Mouse (Mus musculus) intestine, embryonic 15.5 days (tissue): ENCODE measurements around the gene Mylk. TPM values are rescaled to one million over a fixed set of nuclear protein-coding genes. Genes with fewer than 3 reads are reported as not detected.

Experiments used
- ATAC-seq: fragments of 200-750 bp; cut with Nextera tagmentation; 2 replicates; pipeline ENCODE4 v1.8.0; 2017; ENCODE audit warnings: moderate TSS enrichment, moderate library complexity
- H3K27ac ChIP-seq: fragments of 300-500 bp; sonication (generic); 2 replicates; pipeline ENCODE4 v1.5.1; 2015; ENCODE audit warnings: mild to moderate bottlenecking, inconsistent platforms
- H3K27me3 ChIP-seq: fragments of 300-500 bp; sonication (generic); replicated peaks from 2 replicates; pipeline ENCODE4 v1.6.1; 2015; ENCODE audit warnings: inconsistent platforms
- H3K36me3 ChIP-seq: fragments of 300-500 bp; sonication (generic); 2 replicates; pipeline ENCODE4 v1.6.1; 2015; ENCODE audit warnings: inconsistent platforms
- H3K4me1 ChIP-seq: fragments of 300-500 bp; sonication (generic); replicated peaks from 2 replicates; pipeline ENCODE4 v1.6.1; 2015; ENCODE audit warnings: inconsistent platforms
- H3K4me2 ChIP-seq: fragments of 300-500 bp; sonication (generic); replicated peaks from 2 replicates; pipeline ENCODE4 v1.6.1; 2015; ENCODE audit warnings: mild to moderate bottlenecking, inconsistent platforms
- H3K4me3 ChIP-seq: fragments of 300-500 bp; sonication (generic); replicated peaks from 2 replicates; pipeline ENCODE4 v1.5.1; 2015; ENCODE audit warnings: inconsistent platforms
- H3K9ac ChIP-seq: fragments of 300-500 bp; sonication (generic); 2 replicates; pipeline ENCODE4 v1.6.1; 2015; ENCODE audit warnings: inconsistent platforms
- H3K9me3 ChIP-seq: fragments of 300-500 bp; sonication (generic); 2 replicates; pipeline ENCODE4 v1.6.1; 2016; ENCODE audit warnings: inconsistent platforms
- WGBS: fragments of 180-500 bp; shearing (Covaris S2); methylation state at CpG from one replicate; pipeline ENCODE4 v1.1.7; 2015; 5-methylcytosine and 5-hydroxymethylcytosine counted together
- polyA plus RNA-seq: library from polyadenylated mRNA; unstranded; fragments of >200 nt; fragmentation: Nextera tagmentation; extraction: Ambion mirVana; gene quantifications from 2 replicates; pipeline ENCODE4 v1.2.1, GENCODE M21; 2015

Gene Mylk
- polyA plus RNA-seq, 1 experiment from 2014 or later = 346 TPM

GRCm38 (mm10) chr16:35000923-35001560 lies 256.0 kb downstream of the Mylk start:
- no peak overlapping the region for H3K9ac ChIP-seq
- no peaks in the 10 kb centered on the region for H3K9me3 ChIP-seq
- 18% methylated on average over 10 of the region's 10 CpGs for WGBS
- H3K4me3 ChIP-seq = no peak overlapping the region
- H3K36me3 ChIP-seq = no peaks in the 10 kb centered on the region
- ATAC-seq = peak; percentile 44
- 0 out of 2 replicates have a peak overlapping the region, but pooled peaks have one; percentile 11 for H3K4me2 ChIP-seq
- peaks cover 13% of the 10 kb centered on the region for H3K4me1 ChIP-seq
- H3K27ac ChIP-seq = peak overlapping the region; percentile 13; the same call in 1 of the 2 replicates
- H3K27me3 ChIP-seq = no peaks in the 10 kb centered on the region

GRCm38 (mm10) chr16:35004356-35004755 lies 259.3 kb downstream of the Mylk start:
- WGBS = 62% methylated on average over 5 of the region's 5 CpGs
- H3K36me3 ChIP-seq = no peaks in the 10 kb centered on the region
- no peaks in the 10 kb centered on the region for H3K9me3 ChIP-seq
- H3K4me2 ChIP-seq = no peak overlapping the region
- no peak overlapping the region for H3K4me3 ChIP-seq
- H3K27me3 ChIP-seq = no peaks in the 10 kb centered on the region
- no peak overlapping the region for H3K27ac ChIP-seq
- 0 out of 2 replicates have a peak, but pooled peaks cover 2% of the 10 kb centered on the region for H3K4me1 ChIP-seq
- ATAC-seq = no peak
- H3K9ac ChIP-seq = no peak overlapping the region

- H3K27me3 ChIP-seq = no peaks in the 10 kb centered on the region
- 0 out of 2 replicates have a peak, but pooled peaks cover 2% of the 10 kb centered on the region for H3K4me1 ChIP-seq
- 79% methylated on average over 2 of the region's 2 CpGs for whole genome bisulfite sequencing
- ATAC-seq = no peak
- H3K4me2 ChIP-seq = no peak overlapping the region
- H3K27ac ChIP-seq = no peak overlapping the region
- no peak overlapping the region for H3K9ac ChIP-seq
- no peaks in the 10 kb centered on the region for H3K9me3 ChIP-seq
- no peak overlapping the region for H3K4me3 ChIP-seq
- H3K36me3 ChIP-seq = no peaks in the 10 kb centered on the region
These were observed 259.7 kb downstream of the Mylk start for GRCm38 (mm10) chr16:35004756-35005155.

GRCm38 (mm10) chr16:35006251-35006650 lies 261.2 kb downstream of the Mylk start:
- Histone ChIP-seq H3K4me2 (no peak overlapping the region), H3K9ac (no peak overlapping the region), H3K4me3 (no peak overlapping the region), H3K27me3 (no peaks in the 10 kb centered on the region), H3K4me1 (no peaks in the 10 kb centered on the region), H3K9me3 (no peaks in the 10 kb centered on the region), H3K36me3 (no peaks in the 10 kb centered on the region), H3K27ac (no peak overlapping the region)
- 84% methylated on average over 5 of the region's 5 CpGs for WGBS
- ATAC-seq = no peak

GRCm38 (mm10) chr16:35007361-35007760 lies 262.4 kb downstream of the Mylk start:
- Histone ChIP-seq H3K9me3 (no peaks in the 10 kb centered on the region), H3K4me3 (no peak overlapping the region), H3K36me3 (no peaks in the 10 kb centered on the region), H3K4me2 (no peak overlapping the region), H3K27ac (no peak overlapping the region), H3K9ac (no peak overlapping the region), H3K4me1 (no peaks in the 10 kb centered on the region), H3K27me3 (no peaks in the 10 kb centered on the region)
- WGBS = 48% methylated on average over 1 of the region's 1 CpGs
- ATAC-seq = no peak

- H3K9me3 ChIP-seq = no peaks in the 10 kb centered on the region
These were observed 263.4 kb downstream of the Mylk start for GRCm38 (mm10) chr16:35008447-35008846.

GRCm38 (mm10) chr16:35013501-35013900 lies 268.5 kb downstream of the Mylk start:
- 76% methylated on average over 2 of the region's 2 CpGs for WGBS
- Histone ChIP-seq H3K4me1 (no peaks in the 10 kb centered on the region), H3K36me3 (no peaks in the 10 kb centered on the region), H3K4me3 (no peak overlapping the region), H3K27ac (no peak overlapping the region), H3K9ac (no peak overlapping the region), H3K27me3 (no peaks in the 10 kb centered on the region), H3K9me3 (no peaks in the 10 kb centered on the region), H3K4me2 (no peak overlapping the region)
- ATAC-seq = no peak

More at GRCm38 (mm10) chr16:35008447-35008846, 263.4 kb downstream of the Mylk start:
- ATAC-seq = no peak
- Histone ChIP-seq H3K9ac (no peak overlapping the region), H3K4me1 (no peaks in the 10 kb centered on the region), H3K4me2 (no peak overlapping the region), H3K4me3 (no peak overlapping the region), H3K27me3 (no peaks in the 10 kb centered on the region), H3K36me3 (no peaks in the 10 kb centered on the region), H3K27ac (no peak overlapping the region)

- Histone ChIP-seq H3K4me1 (no peaks in the 10 kb centered on the region), H3K27ac (no peak overlapping the region), H3K9me3 (no peaks in the 10 kb centered on the region), H3K4me2 (no peak overlapping the region), H3K4me3 (no peak overlapping the region), H3K9ac (no peak overlapping the region), H3K36me3 (no peaks in the 10 kb centered on the region), H3K27me3 (no peaks in the 10 kb centered on the region)
- WGBS = 74% methylated on average over 3 of the region's 3 CpGs
- ATAC-seq = no peak
These were observed 271.5 kb downstream of the Mylk start for GRCm38 (mm10) chr16:35016491-35016890.

- no peak overlapping the region for H3K27ac ChIP-seq
- no peaks in the 10 kb centered on the region for H3K27me3 ChIP-seq
- no peaks in the 10 kb centered on the region for H3K9me3 ChIP-seq
- ATAC-seq = no peak
- no peaks in the 10 kb centered on the region for H3K36me3 ChIP-seq
- no peak overlapping the region for H3K9ac ChIP-seq
- no peak overlapping the region for H3K4me3 ChIP-seq
- no peaks in the 10 kb centered on the region for H3K4me1 ChIP-seq
- H3K4me2 ChIP-seq = no peak overlapping the region
- 85% methylated on average over 1 of the region's 1 CpGs for WGBS
These were observed 273.5 kb downstream of the Mylk start for GRCm38 (mm10) chr16:35018470-35018974.

- peak overlapping the region; percentile 61 for H3K4me2 ChIP-seq
- no peaks in the 10 kb centered on the region for H3K27me3 ChIP-seq
- ATAC-seq = no peak
- no peaks in the 10 kb centered on the region for H3K9me3 ChIP-seq
- no peak overlapping the region for H3K9ac ChIP-seq
- peak overlapping the region; percentile 95 for H3K4me3 ChIP-seq
- 53% methylated on average over 5 of the region's 5 CpGs for WGBS
- no peaks in the 10 kb centered on the region for H3K4me1 ChIP-seq
- no peaks in the 10 kb centered on the region for H3K36me3 ChIP-seq
- H3K27ac ChIP-seq = no peak overlapping the region
These were observed 276.9 kb downstream of the Mylk start for GRCm38 (mm10) chr16:35021903-35022241.

GRCm38 (mm10) chr16:35022242-35023137 lies 277.5 kb downstream of the Mylk start, which contains the start of gene Hacd2:
Hacd2 (plus strand) TSS chr16:35022428.
- H3K9me3 ChIP-seq = no peaks in the 10 kb centered on the region
- H3K4me3 ChIP-seq = peak within 1 kb of the TSS; percentile 95
- H3K9ac ChIP-seq = peak within 1 kb of the TSS; percentile 92
- peak within 1 kb of the TSS; percentile 61 for H3K4me2 ChIP-seq
- no peaks in the 10 kb centered on the region for H3K4me1 ChIP-seq
- H3K27me3 ChIP-seq = no peaks in the 10 kb centered on the region
- H3K36me3 ChIP-seq = no peaks in the 10 kb centered on the region
- peak; percentile 100 for ATAC-seq
- peak within 1 kb of the TSS; percentile 88 for H3K27ac ChIP-seq
- WGBS = under 1% methylated on average over 83 of the region's 97 CpGs

- Histone ChIP-seq H3K27ac (no peak overlapping the region), H3K27me3 (no peaks in the 10 kb centered on the region), H3K9me3 (no peaks in the 10 kb centered on the region), H3K4me2 (peak overlapping the region; percentile 61), H3K4me1 (no peaks in the 10 kb centered on the region), H3K9ac (peak overlapping the region; percentile 92), H3K4me3 (peak overlapping the region; percentile 95), H3K36me3 (no peaks in the 10 kb centered on the region)
- 10% methylated on average over 8 of the region's 8 CpGs for WGBS
- ATAC-seq = no peak
These were observed 278.2 kb downstream of the Mylk start for GRCm38 (mm10) chr16:35023138-35023735.
